Mouse (Mus musculus) heart, postnatal 4 days (tissue): Measurements from ENCODE around the gene Camkk1. TPM values are rescaled to one million over a fixed set of nuclear protein-coding genes. Genes with fewer than 3 reads are reported as not detected.

Experiments used
- DNase-seq: peaks from one replicate; pipeline ENCODE4 v3.0.0; 2021
- total RNA-seq, 2 experiments: library from RNA; stranded (reverse); gene quantifications; 2 replicates each; pipeline ENCODE4 v1.2.3; 2021

Gene Camkk1
- total RNA-seq, result under 1 TPM; 0.81 to 0.97 TPM

GRCm38 (mm10) chr11:73018471-73019146, at the start of gene Camkk1:
Gene Camkk1 (plus strand): TSS chr11:73019008.
- DNase-seq, result peak; percentile 93

- DNase-seq, result no peak
These were observed 43.8 kb upstream of the Camkk1 start for GRCm38 (mm10) chr11:72974995-72975503.

GRCm38 (mm10) chr11:72982516-72982915, 36.3 kb upstream of the Camkk1 start:
- DNase-seq, result no peak

- DNase-seq, result peak; percentile 38
These were observed 35.5 kb upstream of the Camkk1 start for GRCm38 (mm10) chr11:72983283-72983682.

GRCm38 (mm10) chr11:72986745-72987144, 32.1 kb upstream of the Camkk1 start:
- DNase-seq, result no peak

GRCm38 (mm10) chr11:72987234-72987633, 31.6 kb upstream of the Camkk1 start:
- peak; percentile 42 for DNase-seq

DNA sequence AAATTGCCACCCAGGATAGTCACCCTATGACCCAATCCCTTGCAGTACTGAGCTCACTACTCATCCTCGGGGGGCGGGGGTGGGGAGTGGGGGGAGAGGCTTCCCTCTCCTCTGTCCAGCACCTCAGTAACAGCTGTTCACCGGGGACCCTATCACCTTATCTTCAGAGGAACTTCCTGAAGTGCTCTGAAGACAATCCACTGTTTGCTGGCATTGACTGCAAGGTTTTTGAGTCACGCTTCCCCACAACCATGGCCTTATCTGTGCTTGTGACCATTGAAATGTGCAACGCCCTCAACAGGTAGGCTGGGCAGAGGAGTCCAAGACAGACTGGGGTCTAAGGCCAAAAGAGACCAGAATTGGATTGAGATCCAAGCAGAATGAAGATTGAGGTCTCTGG, 31.0 kb upstream of the Camkk1 start:
- DNase-seq, result no peak

- no peak for DNase-seq
These were observed 29.8 kb upstream of the Camkk1 start for GRCm38 (mm10) chr11:72989044-72989443.

DNA sequence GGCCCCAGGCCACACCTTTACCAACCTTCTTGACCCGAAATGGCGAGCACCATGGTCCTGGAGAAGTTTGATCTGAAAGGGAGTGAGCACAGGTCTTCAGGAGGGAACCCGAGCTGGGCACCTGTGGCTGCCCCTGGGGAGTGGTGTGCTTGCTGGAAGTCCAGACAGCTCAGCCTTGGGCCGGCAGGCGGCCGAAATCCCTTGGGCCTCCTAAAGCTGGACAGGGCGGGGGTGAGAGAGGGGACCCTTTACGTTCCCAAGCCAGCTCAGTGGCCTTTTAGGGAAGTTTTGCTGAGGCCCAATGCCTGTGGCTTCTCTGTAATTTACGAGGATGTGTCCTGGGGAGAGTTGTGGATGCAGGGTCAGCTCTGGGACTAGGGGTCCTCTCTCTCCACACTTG, 28.1 kb upstream of the Camkk1 start:
- no peak for DNase-seq

GRCm38 (mm10) chr11:72991961-72992360, 26.8 kb upstream of the Camkk1 start:
- DNase-seq, result peak; percentile 57

GRCm38 (mm10) chr11:72996346-72996745, 22.5 kb upstream of the Camkk1 start:
- no peak for DNase-seq

DNA sequence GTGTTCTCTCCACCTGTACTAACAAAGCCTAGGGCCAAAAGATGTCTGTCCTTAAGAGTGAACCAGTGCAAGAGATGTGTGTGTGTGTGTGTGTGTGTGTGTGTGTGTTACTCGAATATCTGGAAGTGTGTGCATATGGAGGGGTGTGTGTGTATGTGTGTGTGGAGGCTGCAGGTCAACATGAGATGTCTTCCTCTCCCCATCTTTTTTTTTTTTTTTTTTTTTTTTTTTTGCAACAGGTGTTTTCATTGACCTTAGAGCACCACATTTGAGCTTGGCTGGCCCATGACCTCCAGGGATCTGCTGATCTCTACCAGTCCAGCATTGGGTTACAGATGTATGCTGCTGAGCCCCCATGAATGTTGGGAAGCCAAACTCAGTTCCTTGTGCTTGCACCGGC, 22.0 kb upstream of the Camkk1 start:
- no peak for DNase-seq

- no peak for DNase-seq
These were observed 21.1 kb upstream of the Camkk1 start for GRCm38 (mm10) chr11:72997529-72998326.

DNA sequence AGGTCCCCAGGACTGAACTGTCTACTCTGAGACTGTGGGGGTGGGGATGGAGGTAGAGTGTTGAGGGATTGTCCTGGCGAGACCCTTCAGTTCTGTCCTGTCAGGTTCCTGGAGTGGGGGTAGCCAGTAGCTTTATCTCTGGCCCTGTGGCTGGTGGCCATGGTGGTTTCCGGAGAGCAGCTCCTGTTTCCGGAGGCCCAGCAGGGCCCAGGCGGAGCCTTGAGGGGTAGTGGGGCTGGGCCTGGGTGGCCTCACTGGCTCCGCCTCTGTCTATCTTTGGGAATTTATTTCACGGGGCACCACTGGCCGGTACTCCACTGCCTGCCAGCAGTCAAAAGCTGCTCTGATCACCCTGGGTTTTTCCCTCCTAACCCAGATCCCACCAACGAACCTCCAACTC, 20.0 kb upstream of the Camkk1 start, which contains the start of gene P2rx1:
Gene P2rx1 (plus strand): TSS at position 333 of the 400 bp plus-strand sequence.
- peak; percentile 49 for DNase-seq

DNA sequence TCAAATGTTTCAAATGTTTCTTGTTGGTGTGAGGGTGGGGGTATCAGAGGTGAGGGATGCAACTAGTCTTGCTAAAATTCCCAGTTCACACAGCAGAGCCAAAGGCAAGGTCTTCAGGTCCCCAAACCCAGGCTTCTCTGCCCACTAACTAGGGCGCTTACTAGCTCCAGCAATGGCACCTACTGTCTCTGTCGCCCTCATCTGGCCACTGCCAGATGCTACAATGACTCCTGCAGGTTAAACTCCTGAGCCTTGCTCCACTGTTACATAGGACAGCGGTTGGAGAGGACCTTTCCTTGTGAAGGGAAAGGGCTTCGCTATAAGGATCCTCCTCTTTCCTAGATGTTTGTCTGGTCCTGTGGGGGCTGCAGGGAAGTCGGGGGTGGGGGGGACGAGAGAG, 17.8 kb upstream of the Camkk1 start:
- peak; percentile 85 for DNase-seq

DNA sequence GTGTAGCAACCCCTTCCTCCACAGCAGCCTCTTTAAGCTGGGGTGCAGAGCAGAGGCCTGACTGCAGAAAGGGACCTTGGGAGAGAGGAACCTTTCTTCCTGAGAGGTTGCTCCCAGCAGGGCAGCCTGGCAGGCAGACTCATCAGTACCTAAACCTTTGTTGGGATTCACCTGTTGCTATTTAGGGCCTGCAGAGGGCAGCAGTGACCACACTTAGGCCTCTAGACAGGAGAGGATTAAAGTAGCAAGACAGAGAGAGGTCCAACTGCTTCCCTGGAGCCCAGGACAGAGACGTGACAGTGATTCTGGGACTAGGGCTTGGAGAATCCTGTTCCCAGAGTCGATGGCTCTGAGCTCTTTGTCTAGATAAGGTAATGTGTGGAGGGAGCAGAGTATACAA, 12.4 kb upstream of the Camkk1 start:
- DNase-seq, result peak; percentile 64

- DNase-seq, result no peak
These were observed 11.7 kb upstream of the Camkk1 start for GRCm38 (mm10) chr11:73007113-73007512.

DNA sequence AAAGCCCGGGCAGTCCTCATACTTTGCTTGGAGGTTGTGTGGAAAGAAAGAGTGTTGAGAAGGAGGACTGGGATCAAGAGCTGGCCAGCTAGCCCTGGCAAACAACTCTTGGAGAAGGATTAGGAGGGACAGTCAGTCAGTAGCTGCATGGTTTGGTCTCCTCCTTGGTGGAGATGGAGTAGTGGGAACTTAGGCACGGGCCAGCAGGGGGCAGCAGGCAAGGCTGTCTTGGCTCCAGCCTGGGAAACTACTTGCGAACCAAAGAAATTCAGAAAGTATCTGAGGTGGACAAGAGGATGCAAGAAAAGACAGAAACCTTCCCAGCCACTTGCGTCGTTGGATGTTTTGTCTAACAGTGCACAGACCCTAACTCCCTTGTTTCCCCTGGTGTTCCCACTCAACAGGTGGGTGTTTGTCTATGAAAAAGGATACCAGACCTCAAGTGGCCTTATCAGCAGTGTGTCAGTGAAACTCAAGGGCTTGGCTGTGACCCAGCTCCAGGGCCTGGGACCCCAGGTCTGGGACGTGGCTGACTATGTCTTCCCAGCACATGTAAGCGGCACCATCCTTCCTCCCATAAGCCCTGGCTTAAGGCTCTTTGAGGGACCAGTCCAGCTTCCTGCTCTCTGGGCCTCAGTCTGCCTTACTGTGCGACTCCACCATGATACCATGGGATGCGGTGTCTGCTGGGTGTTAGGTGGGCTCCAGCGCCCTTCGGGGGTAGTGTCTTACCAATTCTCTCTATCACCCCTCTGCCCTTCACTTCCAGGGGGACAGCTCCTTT, 10.9 kb upstream of the Camkk1 start:
- peak; percentile 76 for DNase-seq

- no peak for DNase-seq
These were observed 10.0 kb upstream of the Camkk1 start for GRCm38 (mm10) chr11:73008826-73009225.

DNA sequence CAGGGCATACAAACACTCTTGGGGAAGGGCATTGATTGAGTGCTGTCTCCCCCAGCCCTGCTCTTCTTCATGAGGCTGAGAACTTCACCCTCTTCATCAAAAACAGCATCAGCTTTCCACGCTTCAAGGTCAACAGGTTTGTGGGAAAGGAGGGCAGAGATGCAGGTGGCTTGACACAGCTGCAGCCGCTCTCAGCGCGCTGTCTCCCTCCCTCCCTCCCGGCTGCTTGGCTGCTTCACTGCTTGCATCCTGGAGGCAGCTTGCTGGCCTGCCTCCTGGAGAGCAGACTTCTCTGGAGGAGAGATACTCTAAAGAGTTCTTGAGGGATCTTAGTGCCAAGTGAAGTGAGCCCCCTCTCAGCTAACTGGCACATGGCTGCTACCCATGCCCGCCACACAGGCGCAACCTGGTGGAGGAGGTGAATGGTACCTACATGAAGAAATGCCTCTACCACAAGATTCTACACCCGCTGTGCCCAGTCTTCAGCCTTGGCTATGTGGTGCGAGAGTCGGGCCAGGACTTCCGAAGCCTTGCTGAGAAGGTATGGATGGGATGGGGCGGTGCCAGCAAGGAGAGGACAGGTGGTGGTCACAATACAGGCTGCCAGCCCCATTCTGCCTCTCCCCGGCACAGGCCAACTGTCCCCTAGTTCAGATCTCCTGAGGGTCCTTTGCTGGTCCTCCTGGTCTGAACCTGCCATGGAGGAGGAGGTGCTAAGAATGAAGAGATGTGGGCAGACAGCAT, 9.1 kb upstream of the Camkk1 start:
- DNase-seq, result no peak

- no peak for DNase-seq
These were observed 4.8 kb upstream of the Camkk1 start for GRCm38 (mm10) chr11:73013981-73014380.

DNA sequence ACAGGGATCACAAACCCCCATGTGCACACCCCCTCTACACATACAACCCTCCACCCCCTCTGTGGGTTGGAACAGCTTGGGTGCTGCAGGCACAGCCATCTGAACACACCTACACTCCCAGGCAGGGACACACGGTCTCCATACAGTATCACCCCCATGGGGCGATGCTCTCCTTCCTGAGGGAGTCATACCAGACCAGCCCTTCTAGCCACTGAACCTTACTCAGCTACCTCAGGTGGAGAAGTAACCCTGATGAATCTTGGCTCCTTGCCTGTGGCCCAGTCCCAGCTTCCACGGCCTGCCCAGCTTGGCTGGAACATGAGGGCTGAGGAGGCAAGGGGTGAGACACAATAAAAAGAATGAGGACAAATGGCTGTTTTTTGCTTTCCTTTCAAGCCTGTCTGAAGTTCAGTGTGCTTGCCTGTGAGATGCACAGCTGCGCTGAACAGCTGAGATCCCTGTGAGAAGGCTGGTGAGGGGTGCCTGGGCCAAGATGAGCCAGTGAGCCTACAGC, 3.9 kb upstream of the Camkk1 start:
- no peak for DNase-seq
